Mouse (Mus musculus) kidney, embryonic 15.5 days (tissue): ENCODE results near the gene Mucl3. TPM values are rescaled to one million over a fixed set of nuclear protein-coding genes. Genes with fewer than 3 reads are reported as not detected.

Source experiments
- ATAC-seq: fragments of 200-750 bp; cut with Nextera tagmentation; replicated peaks from 2 replicates; pipeline ENCODE4 v1.8.0; 2017; ENCODE audit warnings: moderate TSS enrichment; ENCODE audit not compliant: low FRiP score
- H3K27ac ChIP-seq: fragments of 300-500 bp; sonication (generic); 2 replicates; pipeline ENCODE4 v1.5.1; 2015; ENCODE audit warnings: mild to moderate bottlenecking, inconsistent platforms
- H3K27me3 ChIP-seq: fragments of 300-500 bp; sonication (generic); 2 replicates; pipeline ENCODE4 v1.6.1; 2015; ENCODE audit warnings: inconsistent platforms
- H3K36me3 ChIP-seq: fragments of 300-500 bp; sonication (generic); 2 replicates; pipeline ENCODE4 v1.6.1; 2015; ENCODE audit warnings: inconsistent platforms
- H3K4me1 ChIP-seq: fragments of 300-500 bp; sonication (generic); 2 replicates; pipeline ENCODE4 v1.6.1; 2015; ENCODE audit warnings: inconsistent platforms
- H3K4me2 ChIP-seq: fragments of 300-500 bp; sonication (generic); 2 replicates; pipeline ENCODE4 v1.6.1; 2015; ENCODE audit warnings: moderate library complexity, mild to moderate bottlenecking, inconsistent platforms
- H3K4me3 ChIP-seq: fragments of 300-500 bp; sonication (generic); replicated peaks from 2 replicates; pipeline ENCODE4 v1.5.1; 2015; ENCODE audit warnings: mild to moderate bottlenecking, inconsistent platforms
- H3K9ac ChIP-seq: fragments of 300-500 bp; sonication (generic); 2 replicates; pipeline ENCODE4 v1.6.1; 2015; ENCODE audit warnings: mild to moderate bottlenecking, inconsistent platforms
- H3K9me3 ChIP-seq: fragments of 300-500 bp; sonication (generic); replicated peaks from 2 replicates; pipeline ENCODE4 v1.6.1; 2016; ENCODE audit warnings: inconsistent platforms
- WGBS: fragments of 180-500 bp; shearing (Covaris S2); methylation state at CpG from one replicate; pipeline ENCODE4 v1.1.7; 2015; ENCODE audit warnings: mixed read lengths; 5-methylcytosine and 5-hydroxymethylcytosine counted together
- polyA plus RNA-seq: library from polyadenylated mRNA; unstranded; fragments of >200 nt; fragmentation: Nextera tagmentation; extraction: Ambion mirVana; gene quantifications from 2 replicates; pipeline ENCODE4 v1.2.1, GENCODE M21; 2015

Mucl3 gene
- polyA plus RNA-seq, 1 experiment from 2014 or later: 0.26 TPM

GRCm38 (mm10) chr17:35588387-35588786 is 55.1 kb downstream of the Mucl3 start:
- Histone ChIP-seq H3K4me2 (no peak overlapping the region), H3K27me3 (no peaks in the 10 kb centered on the region), H3K9ac (no peak overlapping the region), H3K27ac (no peak overlapping the region), H3K4me1 (peaks cover 10% of the 10 kb centered on the region; the same call in 1 of the 2 replicates), H3K36me3 (no peaks in the 10 kb centered on the region), H3K4me3 (no peak overlapping the region), H3K9me3 (no peaks in the 10 kb centered on the region)
- ATAC-seq: no peak
- 48% methylated on average over 4 of the region's 4 CpGs for WGBS

GRCm38 (mm10) chr17:35587291-35587690 is 56.2 kb downstream of the Mucl3 start:
- Histone ChIP-seq H3K27me3 (no peaks in the 10 kb centered on the region), H3K36me3 (no peaks in the 10 kb centered on the region), H3K4me2 (no peak overlapping the region), H3K9ac (no peak overlapping the region), H3K27ac (no peak overlapping the region), H3K9me3 (no peaks in the 10 kb centered on the region), H3K4me3 (no peak overlapping the region), H3K4me1 (peaks cover 10% of the 10 kb centered on the region; the same call in 1 of the 2 replicates)
- ATAC-seq: no peak
- 68% methylated on average over 1 of the region's 1 CpGs for WGBS

Other genes starting within 250 kb of the Mucl3 start
- gene H2-Q6, start 218.8 kb downstream of the Mucl3 start, polyA plus RNA-seq: 3.0 and 5.2 TPM in 2 replicates
- 12.7 and 13.9 TPM in 2 replicates for gene H2-Q7, start 204.5 kb downstream of the Mucl3 start, polyA plus RNA-seq
- gene H2-Q10, start 173.6 kb downstream of the Mucl3 start, polyA plus RNA-seq: 2.0 and 4.7 TPM in 2 replicates
- 0.13 TPM in 1 of 2 replicates, not detected in the other for gene Pou5f1, start 137.7 kb downstream of the Mucl3 start, polyA plus RNA-seq
- 69.5 and 71.7 TPM in 2 replicates for gene Tcf19, start 126.9 kb downstream of the Mucl3 start, polyA plus RNA-seq
- gene Cchcr1, start 126.6 kb downstream of the Mucl3 start, polyA plus RNA-seq: 19.9 and 21.7 TPM in 2 replicates
- 0.94 and 1.5 TPM in 2 replicates for gene Psors1c2, start 110.5 kb downstream of the Mucl3 start, polyA plus RNA-seq
- gene Cdsn, start 91.6 kb downstream of the Mucl3 start, polyA plus RNA-seq: 0.23 TPM in 1 of 2 replicates, not detected in the other
- 0.13 TPM in 1 of 2 replicates, not detected in the other for gene 2300002M23Rik, start 76.2 kb downstream of the Mucl3 start, polyA plus RNA-seq
- gene Sfta2, start 42.1 kb downstream of the Mucl3 start, polyA plus RNA-seq: 1.8 and 2.9 TPM in 2 replicates
- gene Gm9573, start 17.1 kb downstream of the Mucl3 start, polyA plus RNA-seq: not detected in 2 replicates
- 15.9 and 18.8 TPM in 2 replicates for gene Vars2, start 23.9 kb upstream of the Mucl3 start, polyA plus RNA-seq
- gene Gtf2h4, start 30.0 kb upstream of the Mucl3 start, polyA plus RNA-seq: 48.5 and 49.9 TPM in 2 replicates
- 83.0 and 86.1 TPM in 2 replicates for gene Ddr1, start 60.9 kb upstream of the Mucl3 start, polyA plus RNA-seq
- 25.3 and 25.4 TPM in 2 replicates for gene Ier3, start 178.0 kb upstream of the Mucl3 start, polyA plus RNA-seq
- 42.3 and 44.6 TPM in 2 replicates for gene Flot1, start 179.5 kb upstream of the Mucl3 start, polyA plus RNA-seq
- 951 and 997 TPM in 2 replicates for gene Tubb5, start 194.6 kb upstream of the Mucl3 start, polyA plus RNA-seq
- gene Mdc1, start 197.8 kb upstream of the Mucl3 start, polyA plus RNA-seq: 16.5 TPM in 2 replicates
- gene Nrm, start 217.6 kb upstream of the Mucl3 start, polyA plus RNA-seq: 58.0 and 65.7 TPM in 2 replicates
- gene Ppp1r18, start 221.9 kb upstream of the Mucl3 start, polyA plus RNA-seq: 20.8 and 23.2 TPM in 2 replicates
- gene Dhx16, start 236.1 kb upstream of the Mucl3 start, polyA plus RNA-seq: 40.9 and 42.4 TPM in 2 replicates